Mouse (Mus musculus): Measurements from ENCODE around the gene Opa3. TPM values are rescaled to one million over a fixed set of nuclear protein-coding genes. Genes with fewer than 3 reads are reported as not detected.
"Not testable (repeated sequence)": the region's sequence is repeated elsewhere in the genome, so short reads cannot be mapped to it uniquely, and the experiment has no call there.

Gene Opa3
- polyA plus RNA-seq, 1 experiment from 2014 or later, result 48.7 TPM

- 34% methylated on average over 6 of the region's 6 CpGs for WGBS
- DNase-seq (ENCODE audit: low spot score); H3K27ac ChIP-seq; H3K9me3 ChIP-seq (replicated peaks); H3K36me3 ChIP-seq: not testable (repeated sequence)
- peak overlapping the region; percentile 67 for H3K4me3 ChIP-seq
- peaks cover 76% of the 10 kb centered on the region for H3K27me3 ChIP-seq (ENCODE audit: low read depth, poor library complexity, severe bottlenecking)
- H3K4me1 ChIP-seq, result peaks cover 21% of the 10 kb centered on the region
Measured at GRCm38 (mm10) chr7:19281680-19282304, 53.7 kb downstream of the Opa3 start.

GRCm38 (mm10) chr7:19282385-19282784, 54.3 kb downstream of the Opa3 start, which contains the start of gene Rtn2:
TSS of gene Rtn2 (plus strand) at chr7:19282624.
- Histone ChIP-seq H3K27me3 (ENCODE audit: low read depth, poor library complexity, severe bottlenecking) (peaks cover 73% of the 10 kb centered on the region), H3K4me1 (peaks cover 21% of the 10 kb centered on the region), H3K9me3 (replicated peaks) (no peaks in the 10 kb centered on the region), H3K36me3 (no peaks in the 10 kb centered on the region), H3K4me3 (peak within 1 kb of the TSS; percentile 67), H3K27ac (peak within 1 kb of the TSS; percentile 80)
- under 1% methylated on average over 37 of the region's 37 CpGs for WGBS
- peak; percentile 83 for DNase-seq (ENCODE audit: low spot score)

- WGBS, result under 1% methylated on average over 34 of the region's 35 CpGs
Measured at GRCm38 (mm10) chr7:19282791-19283405, 54.8 kb downstream of the Opa3 start.

GRCm38 (mm10) chr7:19283406-19283804, 55.3 kb downstream of the Opa3 start:
- WGBS, result 46% methylated on average over 14 of the region's 14 CpGs
- Histone ChIP-seq H3K27ac (no peak overlapping the region), H3K4me3 (peak overlapping the region; percentile 67)

More at GRCm38 (mm10) chr7:19282791-19283405, 54.8 kb downstream of the Opa3 start:
- peaks cover 68% of the 10 kb centered on the region for H3K27me3 ChIP-seq (ENCODE audit: low read depth, poor library complexity, severe bottlenecking)
- H3K4me3 ChIP-seq, result peak overlapping the region; percentile 67
- H3K36me3 ChIP-seq, result no peaks in the 10 kb centered on the region
- no peaks in the 10 kb centered on the region for H3K9me3 ChIP-seq (replicated peaks)
- peak; percentile 86 for DNase-seq (ENCODE audit: low spot score)
- peaks cover 21% of the 10 kb centered on the region for H3K4me1 ChIP-seq
- H3K27ac ChIP-seq, result peak overlapping the region; percentile 80

GRCm38 (mm10) chr7:19284763-19285162, 56.6 kb downstream of the Opa3 start:
- H3K9me3 ChIP-seq (replicated peaks), result no peaks in the 10 kb centered on the region
- H3K27ac ChIP-seq, result no peak overlapping the region
- no peaks in the 10 kb centered on the region for H3K36me3 ChIP-seq
- peaks cover 49% of the 10 kb centered on the region for H3K27me3 ChIP-seq (ENCODE audit: low read depth, poor library complexity, severe bottlenecking)
- peaks cover 12% of the 10 kb centered on the region for H3K4me1 ChIP-seq
- WGBS, result 30% methylated on average over 4 of the region's 4 CpGs
- peak; percentile 78 for DNase-seq (ENCODE audit: low spot score)
- no peak overlapping the region for H3K4me3 ChIP-seq

More at GRCm38 (mm10) chr7:19283406-19283804, 55.3 kb downstream of the Opa3 start:
- DNase-seq (ENCODE audit: low spot score), result no peak
- no peaks in the 10 kb centered on the region for H3K9me3 ChIP-seq (replicated peaks)
- H3K36me3 ChIP-seq, result no peaks in the 10 kb centered on the region
- H3K27me3 ChIP-seq (ENCODE audit: low read depth, poor library complexity, severe bottlenecking), result peaks cover 63% of the 10 kb centered on the region
- H3K4me1 ChIP-seq, result peaks cover 21% of the 10 kb centered on the region

- under 1% methylated on average over 20 of the region's 20 CpGs for WGBS
- peak; percentile 59 for DNase-seq (ENCODE audit: low spot score)
- Histone ChIP-seq H3K4me3 (peak overlapping the region; percentile 47), H3K27ac (peak overlapping the region; percentile 69), H3K4me1 (peaks cover 24% of the 10 kb centered on the region), H3K36me3 (no peaks in the 10 kb centered on the region), H3K9me3 (replicated peaks) (no peaks in the 10 kb centered on the region), H3K27me3 (ENCODE audit: low read depth, poor library complexity, severe bottlenecking) (0 out of 2 replicates have a peak, but pooled peaks cover 3% of the 10 kb centered on the region)
Measured at GRCm38 (mm10) chr7:19290969-19291596, 62.9 kb downstream of the Opa3 start.

- DNase-seq (ENCODE audit: low spot score), result peak; percentile 98
Measured at GRCm38 (mm10) chr7:19295503-19296185, 67.5 kb downstream of the Opa3 start.

GRCm38 (mm10) chr7:19297034-19297433, 68.9 kb downstream of the Opa3 start:
- 91% methylated on average over 6 of the region's 6 CpGs for WGBS
- Histone ChIP-seq H3K27ac (no peak overlapping the region), H3K4me1 (peaks cover 18% of the 10 kb centered on the region), H3K9me3 (replicated peaks) (no peaks in the 10 kb centered on the region), H3K4me3 (no peak overlapping the region), H3K27me3 (ENCODE audit: low read depth, poor library complexity, severe bottlenecking) (peaks cover 9% of the 10 kb centered on the region), H3K36me3 (no peaks in the 10 kb centered on the region)
- no peak for DNase-seq (ENCODE audit: low spot score)

More at GRCm38 (mm10) chr7:19295503-19296185, 67.5 kb downstream of the Opa3 start:
- H3K9me3 ChIP-seq (replicated peaks), result no peaks in the 10 kb centered on the region
- WGBS, result 14% methylated on average over 22 of the region's 22 CpGs
- peaks cover 22% of the 10 kb centered on the region for H3K4me1 ChIP-seq
- H3K4me3 ChIP-seq, result peak overlapping the region; percentile 48
- H3K27me3 ChIP-seq (ENCODE audit: low read depth, poor library complexity, severe bottlenecking), result no peaks in the 10 kb centered on the region
- H3K36me3 ChIP-seq, result no peaks in the 10 kb centered on the region
- H3K27ac ChIP-seq, result peak overlapping the region; percentile 77

GRCm38 (mm10) chr7:19297794-19298193, 69.7 kb downstream of the Opa3 start:
- WGBS, result 90% methylated on average over 5 of the region's 5 CpGs
- Histone ChIP-seq H3K27me3 (ENCODE audit: low read depth, poor library complexity, severe bottlenecking) (peaks cover 17% of the 10 kb centered on the region), H3K4me3 (no peak overlapping the region), H3K4me1 (peaks cover 18% of the 10 kb centered on the region), H3K9me3 (replicated peaks) (no peaks in the 10 kb centered on the region), H3K36me3 (no peaks in the 10 kb centered on the region), H3K27ac (no peak overlapping the region)
- no peak for DNase-seq (ENCODE audit: low spot score)

GRCm38 (mm10) chr7:19299194-19299593, 71.1 kb downstream of the Opa3 start:
- H3K27ac ChIP-seq, result no peak overlapping the region
- H3K4me1 ChIP-seq, result peaks cover 26% of the 10 kb centered on the region
- no peaks in the 10 kb centered on the region for H3K36me3 ChIP-seq
- DNase-seq (ENCODE audit: low spot score), result peak; percentile 68
- no peak overlapping the region for H3K4me3 ChIP-seq
- no peaks in the 10 kb centered on the region for H3K9me3 ChIP-seq (replicated peaks)
- WGBS, result 25% methylated on average over 3 of the region's 3 CpGs
- H3K27me3 ChIP-seq (ENCODE audit: low read depth, poor library complexity, severe bottlenecking), result peaks cover 31% of the 10 kb centered on the region

GRCm38 (mm10) chr7:19300501-19301421, 72.6 kb downstream of the Opa3 start:
- peak; percentile 82 for DNase-seq (ENCODE audit: low spot score)
- Histone ChIP-seq H3K9me3 (replicated peaks) (no peaks in the 10 kb centered on the region), H3K4me3 (peak overlapping the region; percentile 51), H3K27ac (peak overlapping the region; percentile 61; the same call in 1 of the 2 replicates), H3K4me1 (peaks cover 32% of the 10 kb centered on the region), H3K27me3 (ENCODE audit: low read depth, poor library complexity, severe bottlenecking) (peaks cover 46% of the 10 kb centered on the region), H3K36me3 (no peaks in the 10 kb centered on the region)
- under 1% methylated on average over 29 of the region's 29 CpGs for WGBS
